Mouse (Mus musculus): ENCODE measurements around the gene Anapc11. TPM values are rescaled to one million over a fixed set of nuclear protein-coding genes. Genes with fewer than 3 reads are reported as not detected.
A peak's percentile ranks its signal among the peaks of the same experiment; 100 is the strongest.

The Anapc11 gene
- polyA plus RNA-seq, 1 experiment, result 137 TPM

GRCm38 (mm10) chr11:120597240-120598235, 683 bp upstream of the Anapc11 start:
- H3K36me3 ChIP-seq (ENCODE audit: control insufficient read depth, insufficient read depth, low read length), result peaks cover 4% of the 10 kb centered on the region; the same call in 1 of the 2 replicates
- no peak for TF ChIP-seq POLR2A (IDR thresholded peaks at IDR 0.05; ENCODE audit: low read depth, low read length)
- TF ChIP-seq CTCF (conservative IDR thresholded peaks at IDR 0.05; ENCODE audit: insufficient read depth, insufficient read length, low read depth, low read length), result no peak
- peaks cover 16% of the 10 kb centered on the region for H3K4me1 ChIP-seq (ENCODE audit: control insufficient read depth, insufficient read depth, low read length)
- H3K27ac ChIP-seq (ENCODE audit: insufficient read depth, low read depth, low read length), result no peak overlapping the region; the same call in 1 of the 2 replicates
- WGBS, result 3% methylated on average over 98 of the region's 99 CpGs
- DNase-seq, result peak; percentile 50
- peak overlapping the region; percentile 55 for H3K4me3 ChIP-seq (ENCODE audit: insufficient read depth, low read depth, low read length)
- H3K27me3 ChIP-seq (replicated peaks; ENCODE audit: control insufficient read depth, insufficient read depth, low read length), result no peaks in the 10 kb centered on the region

- Histone ChIP-seq H3K27ac (ENCODE audit: insufficient read depth, low read depth, low read length) (no peak overlapping the region), H3K36me3 (ENCODE audit: control insufficient read depth, insufficient read depth, low read length) (peaks cover 4% of the 10 kb centered on the region; the same call in 1 of the 2 replicates), H3K27me3 (replicated peaks; ENCODE audit: control insufficient read depth, insufficient read depth, low read length) (no peaks in the 10 kb centered on the region), H3K4me1 (ENCODE audit: control insufficient read depth, insufficient read depth, low read length) (peaks cover 16% of the 10 kb centered on the region), H3K4me3 (ENCODE audit: insufficient read depth, low read depth, low read length) (peak overlapping the region; percentile 73)
- WGBS, result 44% methylated on average over 17 of the region's 17 CpGs
- no peak for TF ChIP-seq POLR2A (IDR thresholded peaks at IDR 0.05; ENCODE audit: low read depth, low read length)
- no peak for TF ChIP-seq CTCF (conservative IDR thresholded peaks at IDR 0.05; ENCODE audit: insufficient read depth, insufficient read length, low read depth, low read length)
- no peak for DNase-seq
These were observed 849 bp downstream of the Anapc11 start for GRCm38 (mm10) chr11:120598990-120599549.

- Histone ChIP-seq H3K36me3 (ENCODE audit: control insufficient read depth, insufficient read depth, low read length) (no peaks in the 10 kb centered on the region; the same call in 1 of the 2 replicates), H3K27me3 (replicated peaks; ENCODE audit: control insufficient read depth, insufficient read depth, low read length) (no peaks in the 10 kb centered on the region), H3K4me3 (ENCODE audit: insufficient read depth, low read depth, low read length) (no peak overlapping the region), H3K4me1 (ENCODE audit: control insufficient read depth, insufficient read depth, low read length) (peaks cover 16% of the 10 kb centered on the region), H3K27ac (ENCODE audit: insufficient read depth, low read depth, low read length) (no peak overlapping the region)
- 96% methylated on average over 3 of the region's 3 CpGs for WGBS
- TF ChIP-seq CTCF (conservative IDR thresholded peaks at IDR 0.05; ENCODE audit: insufficient read depth, insufficient read length, low read depth, low read length) (no peak), POLR2A (IDR thresholded peaks at IDR 0.05; ENCODE audit: low read depth, low read length) (no peak)
- no peak for DNase-seq
These were observed 2.5 kb downstream of the Anapc11 start for GRCm38 (mm10) chr11:120600716-120601115.

GRCm38 (mm10) chr11:120603545-120603944, 5.3 kb downstream of the Anapc11 start:
- H3K27me3 ChIP-seq (replicated peaks; ENCODE audit: control insufficient read depth, insufficient read depth, low read length), result no peaks in the 10 kb centered on the region
- DNase-seq, result no peak
- H3K4me1 ChIP-seq (ENCODE audit: control insufficient read depth, insufficient read depth, low read length), result peaks cover 7% of the 10 kb centered on the region
- no peaks in the 10 kb centered on the region for H3K36me3 ChIP-seq (ENCODE audit: control insufficient read depth, insufficient read depth, low read length)
- H3K27ac ChIP-seq (ENCODE audit: insufficient read depth, low read depth, low read length), result no peak overlapping the region
- TF ChIP-seq CTCF (conservative IDR thresholded peaks at IDR 0.05; ENCODE audit: insufficient read depth, insufficient read length, low read depth, low read length) (no peak), POLR2A (IDR thresholded peaks at IDR 0.05; ENCODE audit: low read depth, low read length) (no peak)
- 90% methylated on average over 2 of the region's 2 CpGs for WGBS
- H3K4me3 ChIP-seq (ENCODE audit: insufficient read depth, low read depth, low read length), result no peak overlapping the region

GRCm38 (mm10) chr11:120605667-120606066, 7.4 kb downstream of the Anapc11 start:
- H3K27ac ChIP-seq (ENCODE audit: insufficient read depth, low read depth, low read length), result no peak overlapping the region
- H3K4me1 ChIP-seq (ENCODE audit: control insufficient read depth, insufficient read depth, low read length), result peaks cover 5% of the 10 kb centered on the region; the same call in 1 of the 2 replicates
- no peak for DNase-seq
- TF ChIP-seq POLR2A (IDR thresholded peaks at IDR 0.05; ENCODE audit: low read depth, low read length), result no peak
- H3K4me3 ChIP-seq (ENCODE audit: insufficient read depth, low read depth, low read length), result no peak overlapping the region
- WGBS, result 93% methylated on average over 7 of the region's 7 CpGs
- no peaks in the 10 kb centered on the region for H3K36me3 ChIP-seq (ENCODE audit: control insufficient read depth, insufficient read depth, low read length)
- H3K27me3 ChIP-seq (replicated peaks; ENCODE audit: control insufficient read depth, insufficient read depth, low read length), result no peaks in the 10 kb centered on the region

- H3K36me3 ChIP-seq (ENCODE audit: control insufficient read depth, insufficient read depth, low read length), result no peaks in the 10 kb centered on the region
- H3K27me3 ChIP-seq (replicated peaks; ENCODE audit: control insufficient read depth, insufficient read depth, low read length), result no peaks in the 10 kb centered on the region
- H3K27ac ChIP-seq (ENCODE audit: insufficient read depth, low read depth, low read length), result no peak overlapping the region
- DNase-seq, result no peak
- H3K4me1 ChIP-seq (ENCODE audit: control insufficient read depth, insufficient read depth, low read length), result peaks cover 5% of the 10 kb centered on the region; the same call in 1 of the 2 replicates
- no peak for TF ChIP-seq CTCF (conservative IDR thresholded peaks at IDR 0.05; ENCODE audit: insufficient read depth, insufficient read length, low read depth, low read length)
- TF ChIP-seq POLR2A (IDR thresholded peaks at IDR 0.05; ENCODE audit: low read depth, low read length), result no peak
- no peak overlapping the region for H3K4me3 ChIP-seq (ENCODE audit: insufficient read depth, low read depth, low read length)
- 63% methylated on average over 4 of the region's 4 CpGs for WGBS
These were observed 8.5 kb downstream of the Anapc11 start for GRCm38 (mm10) chr11:120606764-120607163.
